Mouse (Mus musculus) erythroblast, embryonic 14.5 days (primary cell): ENCODE data around the gene Arap2. TPM values are rescaled to one million over a fixed set of nuclear protein-coding genes. Genes with fewer than 3 reads are reported as not detected.

Experiments
- H3K27me3 ChIP-seq: 2 replicates; pipeline ENCODE4 v1.6.1; 2012; ENCODE audit warnings: inconsistent platforms; ENCODE audit not compliant: control insufficient read depth
- H3K36me3 ChIP-seq: 2 replicates; pipeline ENCODE4 v1.6.1; 2012; ENCODE audit warnings: mild to moderate bottlenecking, inconsistent platforms; ENCODE audit not compliant: control insufficient read depth
- H3K4me1 ChIP-seq: 2 replicates; pipeline ENCODE4 v1.6.1; 2012; ENCODE audit warnings: inconsistent platforms; ENCODE audit not compliant: control insufficient read depth
- H3K4me3 ChIP-seq: replicated peaks from 2 replicates; pipeline ENCODE3; 2012; ENCODE audit warnings: moderate library complexity, mild to moderate bottlenecking, inconsistent platforms
- H3K9me3 ChIP-seq: 2 replicates; pipeline ENCODE4 v1.6.1; 2012; ENCODE audit warnings: low read length, inconsistent platforms, mixed read lengths; ENCODE audit not compliant: control insufficient read depth
- GATA1 ChIP-seq: IDR thresholded peaks from 2 replicates; pipeline ENCODE4 v1.6.1; 2012; ENCODE audit warnings: low read length, inconsistent platforms, mixed read lengths
- TAL1 ChIP-seq: IDR thresholded peaks from 3 replicates; pipeline ENCODE4 v1.6.1; 2012; ENCODE audit warnings: low read length, inconsistent platforms, mixed read lengths
- polyA plus RNA-seq: library from polyadenylated mRNA; stranded (reverse); fragments of >175 nt; gene quantifications from 2 replicates; pipeline ENCODE4 v1.2.3, GENCODE M21; 2012

Arap2 gene
- polyA plus RNA-seq, 1 experiment = not detected

DNA sequence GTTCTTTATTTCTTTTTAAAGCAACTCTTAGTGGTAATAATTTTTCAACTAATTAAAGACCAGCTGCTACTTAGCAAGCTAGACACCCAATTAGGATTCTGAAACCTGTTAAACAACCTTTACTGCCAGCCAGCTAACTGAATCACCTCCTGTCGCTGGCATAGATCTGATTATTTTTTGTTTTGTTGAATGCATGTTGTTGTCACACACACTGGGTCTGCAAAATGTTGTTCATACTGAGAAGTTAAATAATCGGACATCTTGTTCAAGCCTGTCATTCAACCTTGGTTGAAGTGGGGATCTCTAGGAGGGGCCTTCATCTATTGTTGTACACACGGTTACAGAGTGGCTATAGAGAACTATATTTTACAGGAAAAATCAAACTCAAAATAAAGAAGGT is 184.3 kb downstream of the Arap2 start:
- no peak for TF ChIP-seq TAL1
- no peak for TF ChIP-seq GATA1
- Histone ChIP-seq H3K4me1 (no peaks in the 10 kb centered on the region), H3K27me3 (no peaks in the 10 kb centered on the region), H3K4me3 (no peak overlapping the region), H3K9me3 (no peaks in the 10 kb centered on the region), H3K36me3 (no peaks in the 10 kb centered on the region)

DNA sequence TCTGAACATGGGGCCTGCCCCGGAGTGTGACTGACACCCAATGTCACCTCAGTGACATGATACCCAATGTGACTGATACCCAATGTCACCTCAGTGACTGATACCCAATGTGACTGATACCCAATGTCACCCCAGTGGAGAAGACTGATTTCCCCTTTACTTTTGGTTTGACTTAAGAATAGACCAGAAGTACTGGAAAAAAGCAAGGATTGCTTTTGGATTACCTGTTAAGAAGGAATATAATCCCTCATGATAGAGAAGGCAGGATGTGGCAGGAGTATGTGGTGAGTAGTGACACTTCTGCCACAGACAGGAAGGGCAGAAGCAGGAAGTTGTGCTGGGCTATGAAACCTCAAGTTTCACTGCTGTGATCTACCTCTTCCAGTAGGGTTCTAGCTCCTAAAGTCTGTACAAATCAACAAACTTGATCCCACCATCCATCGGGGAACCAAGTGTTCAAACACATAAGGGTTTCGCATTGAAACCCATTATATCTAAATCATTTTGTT is 191.6 kb downstream of the Arap2 start:
- Histone ChIP-seq H3K9me3 (no peaks in the 10 kb centered on the region), H3K27me3 (no peaks in the 10 kb centered on the region), H3K36me3 (no peaks in the 10 kb centered on the region), H3K4me1 (no peaks in the 10 kb centered on the region), H3K4me3 (no peak overlapping the region)
- TF ChIP-seq GATA1 (no peak), TAL1 (no peak)

Other genes starting within 250 kb of the Arap2 start
- not detected in 2 replicates for gene Dthd1, start 47.7 kb upstream of the Arap2 start, polyA plus RNA-seq